In the genomic region with DNA sequence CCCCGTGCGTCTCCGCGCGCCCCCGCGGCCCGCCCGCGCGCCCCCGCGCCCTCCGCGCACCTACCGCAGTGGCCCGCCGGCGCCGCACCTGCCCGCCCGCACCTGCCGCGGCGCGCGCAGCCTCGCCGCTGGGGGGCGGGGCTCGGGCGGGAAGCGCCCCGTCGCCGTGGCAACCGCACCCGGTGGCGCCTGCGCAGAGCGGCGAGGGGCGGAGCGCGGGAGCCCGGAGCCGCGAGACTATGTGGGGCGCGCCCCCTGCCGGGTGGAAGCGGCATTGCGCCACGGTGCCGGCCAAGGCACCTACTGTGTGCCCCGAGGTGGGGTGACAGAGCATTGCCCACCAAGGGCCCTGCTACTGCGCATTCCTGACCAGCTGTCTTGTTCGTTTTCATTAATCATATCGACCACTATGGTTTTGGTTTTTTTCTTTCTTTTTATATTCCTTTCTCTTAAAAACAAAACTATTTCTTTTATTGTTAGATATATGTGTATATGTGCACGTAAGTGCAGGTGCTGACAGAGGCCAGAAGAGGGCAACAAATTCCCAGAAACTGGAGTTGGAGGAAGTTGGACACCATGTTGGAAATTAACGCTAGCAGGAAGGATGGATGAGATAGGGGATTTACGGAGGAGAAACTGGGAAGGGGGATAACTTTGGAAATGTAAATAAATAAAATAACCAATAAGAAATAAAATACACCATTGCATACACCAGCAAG, we compare ENCODE assay signal across 8 mouse cellular contexts. TPM values are rescaled to one million over a fixed set of nuclear protein-coding genes. Genes with fewer than 3 reads are reported as not detected.
A peak's percentile ranks its signal among the peaks of the same experiment; 100 is the strongest.
DNase-seq lines count a peak whose midpoint lies in the region; ATAC-seq and TF ChIP-seq lines count a peak whose summit lies in the region.

A gene (minus strand): TSS at position 90 of the 719 bp plus-strand sequence.

- no peaks in the 10 kb centered on the region for H3K27me3 ChIP-seq in hindbrain, postnatal 0 days (ENCODE audit: insufficient read depth, low read length)

- no peak within 1 kb of the TSS for H3K27ac ChIP-seq in hindbrain, postnatal 0 days
- no peak within 1 kb of the TSS for H3K27ac ChIP-seq in macrophage

- intact Hi-C loops in gastrocnemius, postnatal 14 days (cut with DNase I; ENCODE audit: low total_unique reads) = no loop called here

- H3K9me3 ChIP-seq in hindbrain, postnatal 0 days (ENCODE audit: low read length) = no peaks in the 10 kb centered on the region

- peak; percentile 76 for TF ChIP-seq CTCF in hindbrain, postnatal 0 days (IDR thresholded peaks at IDR 0.05; ENCODE audit: low read depth)

- H3K79me2 ChIP-seq in macrophage (ENCODE audit: inconsistent target) = no peaks in the 10 kb centered on the region

- H3K36me3 ChIP-seq in hindbrain, postnatal 0 days (ENCODE audit: insufficient read depth, low read length) = no peaks in the 10 kb centered on the region
- no peaks in the 10 kb centered on the region for H3K36me3 ChIP-seq in macrophage (ENCODE audit: inconsistent target)

- H3K4me2 ChIP-seq in hindbrain, postnatal 0 days (ENCODE audit: low read depth, low read length) = peak within 1 kb of the TSS; percentile 94

- peak within 1 kb of the TSS; percentile 55 for H3K4me3 ChIP-seq in hindbrain, postnatal 0 days (ENCODE audit: low read length)
- H3K4me3 ChIP-seq in macrophage (ENCODE audit: inconsistent target) = peak within 1 kb of the TSS; percentile 16; the same call in 1 of the 2 replicates

- DNase-seq in adrenal gland, adult 2 months = peak; percentile 79
- peak; percentile 63 to 87 for DNase-seq in cerebellum, postnatal 4 days (ENCODE audit: low spot score in 2 of 2)
- DNase-seq in gastrocnemius, postnatal 14 days = peak; percentile 83
- peak; percentile 90 for DNase-seq in hindbrain, postnatal 0 days (ENCODE audit: low spot score)
- peak; percentile 60 to 62 for DNase-seq in left cerebral cortex, adult 8-10 months (ENCODE audit: low spot score in 2 of 2)
- DNase-seq in right cerebral cortex, adult 2 months (ENCODE audit: low spot score in 2 of 2) = peak; percentile 64 to 68
- DNase-seq in yolk sac, embryonic 10.5 days (ENCODE audit: low spot score) = peak; percentile 62

- H3K4me1 ChIP-seq in hindbrain, postnatal 0 days (ENCODE audit: insufficient read depth, low read length) = peaks cover 4% of the 10 kb centered on the region; the same call in 1 of the 2 replicates

- 8% methylated on average over 60 of the region's 62 CpGs for WGBS in hindbrain, postnatal 0 days
- WGBS in macrophage (ENCODE audit: missing documents) = 10% methylated on average over 36 of the region's 62 CpGs

- ATAC-seq in hindbrain, postnatal 0 days = peak; percentile 72

- peak within 1 kb of the TSS; percentile 56 for H3K9ac ChIP-seq in hindbrain, postnatal 0 days (replicated peaks; ENCODE audit: low read length)

RNA-seq across cellular contexts. Expression of the gene that starts here (rescaled TPM):
- 10 to 100 TPM; 11.5 to 17.8 TPM for total RNA-seq in adrenal gland, adult 2 months (2021)
- 11.0 and 12.4 TPM in 2 replicates for polyA plus RNA-seq in adrenal gland, adult 2 months (2012; rRNA removed)
- 10 to 100 TPM; 29.2 to 35.1 TPM for total RNA-seq in gastrocnemius, postnatal 14 days (2021)
- total RNA-seq in hindbrain, postnatal 0 days (2014; rRNA removed) = 9.2 and 10.6 TPM in 2 replicates
- polyA plus RNA-seq in hindbrain, postnatal 0 days (2015; fragmentation: Nextera tagmentation; extraction: Ambion mirVana) = 2.5 and 3.1 TPM in 2 replicates
- total RNA-seq in left cerebral cortex, adult 8-10 months (2022) = 10 to 100 TPM; 33.9 to 38.7 (median 35.5) TPM
- total RNA-seq in macrophage (2018; cell fraction: chromatin; rRNA removed) = 1 to 10 TPM in 19 of 26 experiments, under 1 TPM in 7; 0.38 to 7.0 (median 3.3) TPM
- total RNA-seq in macrophage (2018; cell fraction: cytosol; rRNA removed) = 10 to 100 TPM in 1 of 26 experiments, 1 to 10 TPM in 25; 3.1 to 10.3 (median 6.4) TPM
- total RNA-seq in macrophage (2018; cell fraction: nucleus; rRNA removed) = 10 to 100 TPM in 3 of 26 experiments, 1 to 10 TPM in 23; 1.8 to 13.2 (median 5.4) TPM
- polyA plus RNA-seq in macrophage (2018) = 4.3 to 6.7 TPM (median 4.4 TPM) in 3 replicates
